Mouse (Mus musculus) thymus, adult 2 months (tissue): Measurements from ENCODE around the gene Prr32. TPM values are rescaled to one million over a fixed set of nuclear protein-coding genes. Genes with fewer than 3 reads are reported as not detected.

Experiments used
- DNase-seq: peaks from one replicate; pipeline ENCODE4 v3.0.0; 2021
- H3K27ac ChIP-seq: fragments of 200-500 bp; 2 replicates; pipeline ENCODE4 v1.5.1; 2012; ENCODE audit warnings: low read length, control low read depth; ENCODE audit not compliant: control insufficient read depth, insufficient read depth
- H3K27me3 ChIP-seq: fragments of 200-500 bp; 2 replicates; pipeline ENCODE4 v1.6.1; 2012; ENCODE audit warnings: mild to moderate bottlenecking, low read length, moderate library complexity, mixed read lengths; ENCODE audit not compliant: control insufficient read depth, insufficient read depth
- H3K36me3 ChIP-seq: fragments of 200-500 bp; 2 replicates; pipeline ENCODE4 v1.6.1; 2012; ENCODE audit warnings: mild to moderate bottlenecking, low read length, moderate library complexity; ENCODE audit not compliant: control insufficient read depth, insufficient read depth
- H3K4me1 ChIP-seq: fragments of 200-500 bp; replicated peaks from 2 replicates; pipeline ENCODE4 v1.6.1; 2012; ENCODE audit warnings: low read length; ENCODE audit not compliant: control insufficient read depth, insufficient read depth
- H3K4me3 ChIP-seq: fragments of 200-500 bp; 2 replicates; pipeline ENCODE4 v1.5.1; 2012; ENCODE audit warnings: mild to moderate bottlenecking, low read length, control low read depth, moderate library complexity; ENCODE audit not compliant: control insufficient read depth, insufficient read depth
- CTCF ChIP-seq: fragments of 200-500 bp; IDR thresholded peaks from 2 replicates; pipeline ENCODE4 v1.5.1; 2012; ENCODE audit warnings: mild to moderate bottlenecking, control low read depth, low read length, moderate library complexity, borderline replicate concordance; ENCODE audit not compliant: control insufficient read depth, poor library complexity, insufficient read depth; ENCODE audit errors: extremely low read depth
- POLR2A ChIP-seq: fragments of 200-500 bp; IDR thresholded peaks from 2 replicates; pipeline ENCODE4 v1.6.1; 2012; ENCODE audit warnings: mild to moderate bottlenecking, low read length, control low read depth, moderate library complexity; ENCODE audit not compliant: control insufficient read depth, poor library complexity, insufficient read depth; ENCODE audit errors: extremely low read depth
- WGBS: fragments of 180-500 bp; shearing (Covaris S2); methylation state at CpG from one replicate; pipeline ENCODE4 v1.1.7; 2018; 5-methylcytosine and 5-hydroxymethylcytosine counted together
- polyA plus RNA-seq: library from polyadenylated mRNA; depleted of rRNA; stranded (reverse); fragments of >200 nt; gene quantifications from 2 replicates; pipeline ENCODE4 v1.2.3, GENCODE M21; 2012; rRNA removed

Gene Prr32
- polyA plus RNA-seq: 4.0 and 7.2 TPM in 2 replicates

DNA sequence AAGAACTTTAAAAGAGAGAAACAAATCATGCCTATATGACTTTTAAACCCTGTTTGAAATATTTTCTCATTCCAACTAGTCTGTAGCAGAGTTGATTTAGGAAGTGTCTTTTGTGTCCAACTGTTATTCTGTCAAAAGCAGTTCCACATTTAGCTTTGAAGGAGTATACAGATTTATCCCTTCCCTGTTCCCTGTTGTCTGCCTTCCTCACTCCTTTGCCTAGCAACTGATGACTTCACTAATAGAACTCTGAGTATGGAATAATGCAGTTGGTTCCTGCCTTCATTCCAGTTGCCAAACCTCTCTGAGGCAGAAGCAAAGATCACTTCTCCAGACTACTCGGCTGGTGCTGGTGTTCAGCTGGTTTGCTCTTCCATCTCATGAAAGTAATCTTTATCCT, at the start of gene Prr32:
Prr32 (plus strand) TSS at position 301 of the 400 bp plus-strand sequence.
- 92% methylated on average over 1 of the region's 1 CpGs for WGBS
- Histone ChIP-seq H3K4me1 (no peaks in the 10 kb centered on the region), H3K4me3 (no peak within 1 kb of the TSS), H3K36me3 (no peaks in the 10 kb centered on the region), H3K27me3 (no peaks in the 10 kb centered on the region), H3K27ac (no peak within 1 kb of the TSS)
- TF ChIP-seq POLR2A (no peak), CTCF (no peak)
- DNase-seq: no peak
